Mouse (Mus musculus) cerebellum, adult 2 months (tissue): ENCODE data around the gene Ssr1.

Experiments used
- CTCF ChIP-seq: fragments of 200-500 bp; IDR thresholded peaks from 2 replicates; pipeline ENCODE4 v1.5.1; 2011; ENCODE audit warnings: low read depth, mild to moderate bottlenecking, control low read depth, low read length, moderate library complexity, borderline replicate concordance; ENCODE audit not compliant: insufficient read depth
- POLR2A ChIP-seq: fragments of 200-500 bp; IDR thresholded peaks from 2 replicates; pipeline ENCODE4 v1.6.1; 2011; ENCODE audit warnings: low read length, control low read depth, borderline replicate concordance; ENCODE audit not compliant: insufficient read depth

GRCm38 (mm10) chr13:37986166-37986565 is 7.9 kb downstream of the Ssr1 start:
- TF ChIP-seq CTCF: no peak
- TF ChIP-seq POLR2A: no peak
